Mouse (Mus musculus): ENCODE data around the gene Olfr1494.

The Olfr1494 gene

GRCm38 (mm10) chr19:13739428-13739827 is at the start of gene Olfr1494:
TSS of gene Olfr1494 (plus strand) at chr19:13739728.
- DNase-seq, result no peak

DNA sequence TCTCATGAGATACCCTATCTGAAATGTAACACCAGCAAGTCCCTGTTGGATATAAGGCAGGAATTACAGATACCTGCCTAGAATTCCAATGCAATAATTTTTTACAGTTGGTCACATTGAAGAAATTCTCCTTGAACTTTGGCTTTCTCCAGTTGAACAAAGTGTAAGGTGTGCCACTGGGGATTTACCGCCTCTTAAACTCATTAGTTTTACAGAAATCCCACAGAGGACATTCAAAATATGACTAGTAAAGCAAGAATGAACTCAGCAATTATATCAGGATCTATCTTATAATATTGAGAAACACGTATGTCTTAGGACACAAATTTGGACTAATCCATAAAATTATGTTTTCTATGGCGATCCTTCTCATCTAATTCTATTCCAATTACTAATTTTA is 42.6 kb upstream of the Olfr1494 start, which contains the start of gene Olfr1491:
Gene Olfr1491, plus strand, starts transcription at position 301 of the 400 bp plus-strand sequence.
- no peak for DNase-seq

GRCm38 (mm10) chr19:13722978-13723377 is 16.6 kb upstream of the Olfr1494 start, which contains the start of gene Olfr1493-ps1:
TSS of gene Olfr1493-ps1 (plus strand) at chr19:13723278.
- DNase-seq, result no peak

- peak; percentile 59 to 73 for DNase-seq
These were observed 9.8 kb downstream of the Olfr1494 start for GRCm38 (mm10) chr19:13749366-13749765.

DNA sequence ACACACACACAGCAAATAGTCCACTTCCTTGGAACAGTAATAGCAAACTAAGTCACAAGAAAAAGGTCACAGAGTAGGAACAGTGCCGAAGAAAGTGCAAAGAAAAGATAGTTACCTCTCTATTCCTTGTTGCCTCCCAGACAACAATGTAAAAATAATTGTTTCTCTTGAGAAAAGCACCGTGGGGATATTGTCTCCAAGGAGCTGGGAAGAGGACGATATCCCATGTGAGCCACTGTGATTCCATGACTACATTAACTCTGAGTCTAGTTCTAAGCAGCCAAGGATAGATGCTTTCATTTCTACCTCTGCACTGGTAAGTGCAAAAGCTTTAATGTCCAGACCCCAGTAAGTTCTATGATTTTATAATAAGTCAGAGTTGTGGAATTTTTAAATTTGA is 24.8 kb downstream of the Olfr1494 start, which contains the start of gene Olfr1495:
Gene Olfr1495, plus strand, starts transcription at position 301 of the 400 bp plus-strand sequence.
- DNase-seq, result no peak

- DNase-seq, result peak; percentile 35 to 40
These were observed 29.2 kb downstream of the Olfr1494 start for GRCm38 (mm10) chr19:13768565-13769276.

DNA sequence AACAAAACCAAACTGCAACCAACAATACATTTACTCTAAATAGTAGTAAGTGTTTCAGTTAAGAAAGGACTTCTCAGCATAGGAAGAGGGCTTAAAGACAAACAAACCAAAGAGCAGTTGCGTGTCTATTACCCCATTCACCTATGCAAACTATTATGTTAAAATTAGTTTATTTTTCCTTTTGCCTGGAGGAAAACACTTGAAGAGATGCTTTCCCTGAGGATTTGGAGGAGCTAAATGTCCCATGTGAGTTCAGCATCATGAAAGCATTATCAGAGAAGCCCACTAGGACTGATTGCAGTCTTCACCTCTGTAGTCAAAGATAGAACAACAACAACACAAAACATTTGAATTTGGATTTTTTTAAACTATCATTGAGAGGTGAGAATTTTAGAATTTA is 38.0 kb downstream of the Olfr1494 start, which contains the start of gene Olfr1496:
Gene Olfr1496, plus strand, starts transcription at position 301 of the 400 bp plus-strand sequence.
- no peak for DNase-seq

GRCm38 (mm10) chr19:13798102-13798501 is 58.6 kb downstream of the Olfr1494 start, which contains the start of gene Olfr1497:
TSS of gene Olfr1497 (minus strand) at chr19:13798202.
- DNase-seq, result no peak

Measured in cerebellum, postnatal 10 days (tissue).